Mouse (Mus musculus) liver, embryonic 14.5 days (tissue): ENCODE results near the gene Umad1.

ENCODE experiments used
- CTCF ChIP-seq: IDR thresholded peaks from 2 replicates; pipeline ENCODE4 v1.5.1; 2016; ENCODE audit warnings: antibody characterized with exemption, low read depth, control low read depth
- EP300 ChIP-seq: IDR thresholded peaks from 2 replicates; pipeline ENCODE4 v1.6.1; 2016; ENCODE audit warnings: antibody characterized with exemption, low read depth

GRCm38 (mm10) chr6:8430610-8431234 is 171.6 kb downstream of the Umad1 start:
- TF ChIP-seq EP300 (no peak), CTCF (no peak)
